Mouse (Mus musculus): ENCODE data around the gene Olfr487. TPM values are rescaled to one million over a fixed set of nuclear protein-coding genes. Genes with fewer than 3 reads are reported as not detected.

Olfr487 gene
- polyA plus RNA-seq, 1 experiment from 2014 or later = not detected

Other genes with a start within 250 kb of the Olfr487 start
- not detected in 2 replicates for gene Olfr476, start 249.8 kb downstream of the Olfr487 start, polyA plus RNA-seq (2015; fragmentation: Nextera tagmentation; extraction: Ambion mirVana)
- gene Olfr477, start 227.9 kb downstream of the Olfr487 start, polyA plus RNA-seq (2015; fragmentation: Nextera tagmentation; extraction: Ambion mirVana) = not detected in 2 replicates
- gene Olfr478, start 180.6 kb downstream of the Olfr487 start, polyA plus RNA-seq (2015; fragmentation: Nextera tagmentation; extraction: Ambion mirVana) = not detected in 2 replicates
- not detected in 2 replicates for gene Olfr479, start 163.9 kb downstream of the Olfr487 start, polyA plus RNA-seq (2015; fragmentation: Nextera tagmentation; extraction: Ambion mirVana)
- not detected in 2 replicates for gene Olfr480, start 147.3 kb downstream of the Olfr487 start, polyA plus RNA-seq (2015; fragmentation: Nextera tagmentation; extraction: Ambion mirVana)
- gene Olfr481, start 134.8 kb downstream of the Olfr487 start, polyA plus RNA-seq (2015; fragmentation: Nextera tagmentation; extraction: Ambion mirVana) = not detected in 2 replicates
- gene Olfr482, start 117.0 kb downstream of the Olfr487 start, polyA plus RNA-seq (2015; fragmentation: Nextera tagmentation; extraction: Ambion mirVana) = 0.12 TPM in 1 of 2 replicates, not detected in the other
- gene Olfr483, start 113.8 kb downstream of the Olfr487 start, polyA plus RNA-seq (2015; fragmentation: Nextera tagmentation; extraction: Ambion mirVana) = not detected in 2 replicates
- gene Olfr484, start 87.2 kb downstream of the Olfr487 start, polyA plus RNA-seq (2015; fragmentation: Nextera tagmentation; extraction: Ambion mirVana) = not detected in 2 replicates
- gene Olfr485, start 54.8 kb downstream of the Olfr487 start, polyA plus RNA-seq (2015; fragmentation: Nextera tagmentation; extraction: Ambion mirVana) = not detected in 2 replicates
- gene Olfr486, start 41.9 kb downstream of the Olfr487 start, polyA plus RNA-seq (2015; fragmentation: Nextera tagmentation; extraction: Ambion mirVana) = not detected in 2 replicates
- gene Olfr488, start 43.7 kb upstream of the Olfr487 start, polyA plus RNA-seq (2015; fragmentation: Nextera tagmentation; extraction: Ambion mirVana) = not detected in 2 replicates
- gene Olfr490, start 74.3 kb upstream of the Olfr487 start, polyA plus RNA-seq (2015; fragmentation: Nextera tagmentation; extraction: Ambion mirVana) = not detected in 2 replicates
- not detected in 2 replicates for gene Olfr491, start 98.8 kb upstream of the Olfr487 start, polyA plus RNA-seq (2015; fragmentation: Nextera tagmentation; extraction: Ambion mirVana)
- 0.25 TPM in 1 of 2 replicates, not detected in the other for gene Olfr492, start 109.0 kb upstream of the Olfr487 start, polyA plus RNA-seq (2015; fragmentation: Nextera tagmentation; extraction: Ambion mirVana)
- not detected in 2 replicates for gene Olfr493, start 132.3 kb upstream of the Olfr487 start, polyA plus RNA-seq (2015; fragmentation: Nextera tagmentation; extraction: Ambion mirVana)
- 0.15 TPM in 1 of 2 replicates, not detected in the other for gene Olfr494, start 150.7 kb upstream of the Olfr487 start, polyA plus RNA-seq (2015; fragmentation: Nextera tagmentation; extraction: Ambion mirVana)
- gene Olfr495, start 178.5 kb upstream of the Olfr487 start, polyA plus RNA-seq (2015; fragmentation: Nextera tagmentation; extraction: Ambion mirVana) = not detected in 2 replicates
- gene Olfr497, start 205.8 kb upstream of the Olfr487 start, polyA plus RNA-seq (2015; fragmentation: Nextera tagmentation; extraction: Ambion mirVana) = not detected in 2 replicates